Mouse (Mus musculus) retina, adult 2 months (tissue): ENCODE results near the gene Art4.
"Not testable (repeated sequence)": the region's sequence is repeated elsewhere in the genome, so short reads cannot be mapped to it uniquely, and the experiment has no call there.

ENCODE experiments used
- DNase-seq: peaks from one replicate; pipeline ENCODE4 v3.0.0-alpha.2; 2012; ENCODE audit warnings: low read depth, low spot score

The Art4 gene

DNA sequence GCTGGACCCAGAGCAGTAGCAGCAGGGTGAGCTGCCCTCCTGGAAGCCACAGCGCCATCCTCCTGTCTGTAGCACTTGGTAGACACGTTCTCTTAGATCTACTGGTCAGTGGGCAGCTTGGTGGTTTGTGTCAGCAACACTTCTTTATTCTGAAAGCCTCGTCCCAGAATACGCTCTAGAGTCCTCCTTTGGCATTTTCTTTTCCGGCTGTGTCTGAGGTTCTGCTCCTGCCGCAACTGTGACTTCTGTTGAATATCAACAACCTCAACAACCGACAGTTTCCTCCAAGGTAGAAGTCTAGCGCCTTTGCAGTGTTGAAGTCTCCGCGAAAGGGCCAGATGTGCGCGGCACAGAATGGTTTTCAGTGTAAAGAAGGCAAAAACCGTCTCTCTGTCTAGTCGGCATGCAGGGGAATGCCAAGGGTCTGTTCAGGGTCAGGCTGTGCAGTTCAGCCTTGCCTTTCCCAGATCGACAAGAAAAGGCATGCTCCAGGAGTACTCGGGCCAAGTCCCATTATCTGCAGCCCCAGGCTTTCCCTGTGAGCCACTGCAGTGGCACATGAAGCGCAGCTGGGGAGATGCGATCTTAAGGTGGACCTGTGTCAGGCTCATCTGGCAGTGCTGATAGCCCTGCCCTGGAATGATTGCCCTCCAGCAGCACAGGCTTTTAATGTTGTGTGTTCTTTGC is at the start of gene Art4:
Art4 (minus strand) TSS at position 548 of the 687 bp plus-strand sequence.
- no peak for DNase-seq

DNA sequence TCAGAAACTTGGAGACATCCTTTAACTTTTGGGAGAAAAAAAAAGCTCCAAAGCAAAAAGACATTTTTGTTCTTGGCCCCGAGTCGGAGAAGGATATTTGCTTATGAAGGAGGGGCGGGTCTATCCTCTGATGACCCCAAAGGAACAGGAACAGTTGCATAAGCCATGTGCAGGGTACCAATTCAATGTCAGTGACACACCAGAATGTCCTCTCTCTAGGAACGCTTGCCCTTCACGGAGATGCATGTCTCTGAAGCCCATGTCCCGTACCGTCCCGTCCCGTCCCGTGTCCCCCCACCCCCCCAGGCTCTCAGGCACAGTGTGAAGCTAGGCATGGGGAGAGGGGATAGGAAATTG is 49.4 kb upstream of the Art4 start:
- DNase-seq, result no peak

GRCm38 (mm10) chr6:136906283-136906936 is 48.9 kb upstream of the Art4 start:
- DNase-seq, result no peak

GRCm38 (mm10) chr6:136903885-136904470 is 46.4 kb upstream of the Art4 start:
- DNase-seq, result no peak

GRCm38 (mm10) chr6:136902527-136902926 is 45.0 kb upstream of the Art4 start:
- no peak for DNase-seq

DNA sequence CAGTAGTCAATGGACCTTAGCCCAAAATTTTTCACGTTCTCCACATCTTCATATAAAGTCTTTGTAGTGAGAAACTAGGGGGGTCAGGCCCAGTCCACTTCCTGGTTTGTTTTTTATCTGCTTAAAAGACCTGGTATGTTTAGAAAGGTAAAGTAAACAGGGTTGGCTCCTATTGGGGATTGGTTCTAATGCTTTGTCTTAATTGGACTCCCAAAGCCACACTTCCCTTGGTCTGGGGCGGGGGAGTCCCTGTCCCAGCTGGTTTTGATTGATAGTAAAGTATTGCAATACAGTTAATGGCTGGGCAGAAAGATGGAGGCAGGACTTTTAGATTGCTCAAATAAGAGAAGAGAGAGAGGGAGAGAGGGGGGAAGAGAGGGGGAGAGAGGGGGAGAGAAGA is 43.5 kb upstream of the Art4 start:
- no peak for DNase-seq

- DNase-seq, result no peak
Observed at GRCm38 (mm10) chr6:136900369-136901009, 43.0 kb upstream of the Art4 start.

- DNase-seq, result no peak
Observed at GRCm38 (mm10) chr6:136898954-136899353, 41.4 kb upstream of the Art4 start.

- no peak for DNase-seq
Observed at GRCm38 (mm10) chr6:136898222-136898621, 40.7 kb upstream of the Art4 start.

GRCm38 (mm10) chr6:136897789-136898188 is 40.3 kb upstream of the Art4 start:
- no peak for DNase-seq

- no peak for DNase-seq
Observed at GRCm38 (mm10) chr6:136894532-136895339, 37.2 kb upstream of the Art4 start.

DNA sequence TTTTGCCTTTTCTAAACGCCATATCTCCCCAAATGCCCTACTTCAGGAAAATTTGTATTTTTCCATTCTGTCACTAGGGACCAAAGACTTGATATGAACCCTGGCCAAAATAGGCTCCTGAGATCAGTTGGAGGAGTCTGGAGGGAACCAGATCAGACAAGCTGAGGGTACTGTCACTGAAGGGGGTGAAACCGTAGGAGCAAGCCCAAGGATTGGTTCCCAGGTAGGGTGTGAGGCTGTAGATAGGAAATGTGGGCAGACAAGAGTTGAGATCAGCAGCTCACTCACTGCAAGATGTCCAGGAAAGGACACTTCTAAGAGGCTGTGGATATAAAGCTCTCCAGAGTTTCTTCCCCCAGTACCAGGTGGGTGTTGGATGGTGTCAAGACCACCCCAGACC is 34.5 kb upstream of the Art4 start:
- no peak for DNase-seq

GRCm38 (mm10) chr6:136889554-136889953 is 32.0 kb upstream of the Art4 start:
- DNase-seq, result no peak

DNA sequence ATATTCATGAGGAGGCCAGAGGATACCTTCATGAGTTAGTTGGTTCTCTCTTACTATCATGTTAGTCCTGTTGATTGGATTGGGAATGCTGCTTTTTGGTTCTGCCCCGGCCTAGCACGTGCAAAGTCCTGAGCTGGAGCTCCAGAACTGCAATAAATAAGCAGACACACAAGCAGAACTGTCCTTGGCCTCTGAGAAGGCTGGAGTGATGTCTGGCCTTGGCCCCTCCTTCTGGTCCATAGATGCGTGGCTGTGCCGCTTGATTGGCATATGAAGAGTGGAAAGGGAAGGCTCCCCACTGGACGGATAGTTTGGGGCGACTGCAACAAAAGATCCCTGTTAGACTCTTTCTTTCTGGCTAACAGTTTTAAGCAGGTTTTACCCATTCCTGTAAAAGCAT is 31.5 kb upstream of the Art4 start:
- DNase-seq, result no peak

DNA sequence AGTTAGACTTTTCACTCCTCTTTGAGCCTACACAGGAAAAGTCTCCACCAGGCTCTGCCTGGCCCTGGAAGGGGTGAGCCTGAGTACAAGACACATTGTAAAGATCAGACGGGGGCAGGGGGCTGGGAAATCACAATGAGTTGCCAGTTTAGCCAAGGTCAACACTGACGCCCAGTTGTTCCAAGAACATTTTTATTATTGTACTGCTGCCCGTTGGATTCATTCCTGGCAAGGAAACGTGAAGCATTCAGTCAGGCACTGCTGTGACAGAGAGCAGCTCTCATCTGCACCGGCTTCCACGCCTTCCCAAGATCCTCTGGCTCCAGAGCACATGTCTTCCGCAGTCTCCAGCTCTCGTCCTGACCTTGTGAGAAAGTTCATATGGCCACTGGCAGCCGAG is 30.3 kb upstream of the Art4 start:
- DNase-seq, result no peak

- not testable (repeated sequence) for DNase-seq
Observed at GRCm38 (mm10) chr6:136884766-136885165, 27.2 kb upstream of the Art4 start.

DNA sequence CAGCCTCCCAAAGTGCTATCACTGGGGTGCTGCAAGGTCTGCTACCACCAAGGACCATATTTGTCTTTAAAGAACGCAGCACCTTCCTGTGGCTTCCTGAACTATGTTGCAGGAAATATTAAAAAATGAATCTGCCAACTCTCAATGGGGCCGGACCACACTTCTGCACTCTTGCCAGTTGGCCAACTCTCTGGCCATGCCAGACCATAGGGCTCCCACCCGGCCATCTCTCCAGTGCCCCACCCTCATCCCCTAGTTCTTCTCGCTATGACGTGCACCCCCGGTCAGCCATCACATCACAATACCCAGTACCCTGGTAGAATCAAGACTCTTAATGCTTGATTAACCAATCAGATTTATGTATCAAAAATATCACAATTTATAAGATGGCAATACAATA is 26.4 kb upstream of the Art4 start:
- DNase-seq, result no peak

DNA sequence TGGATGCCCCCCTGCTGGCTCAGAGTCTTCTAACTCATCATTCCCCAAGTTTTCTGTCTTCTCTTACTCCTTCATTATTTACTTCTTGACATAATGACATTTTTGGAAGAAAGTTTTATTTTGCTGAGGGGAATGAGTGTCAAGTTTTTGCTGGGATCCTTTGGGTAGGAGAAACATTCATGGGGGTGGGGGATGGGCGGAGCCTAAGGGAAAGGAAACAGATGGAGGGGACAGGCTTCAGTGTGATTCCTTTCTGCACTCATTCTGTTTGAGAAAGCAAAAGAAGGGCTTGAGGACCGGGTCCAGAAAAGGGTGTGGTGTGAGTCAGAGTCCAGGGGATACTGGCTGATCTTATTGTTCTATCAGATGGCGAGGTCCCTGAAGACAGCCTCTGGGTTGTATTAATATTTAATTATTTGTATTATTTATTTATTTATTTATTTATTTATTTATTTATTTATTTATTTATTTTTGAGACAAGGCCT is 25.9 kb upstream of the Art4 start:
- no peak for DNase-seq

DNA sequence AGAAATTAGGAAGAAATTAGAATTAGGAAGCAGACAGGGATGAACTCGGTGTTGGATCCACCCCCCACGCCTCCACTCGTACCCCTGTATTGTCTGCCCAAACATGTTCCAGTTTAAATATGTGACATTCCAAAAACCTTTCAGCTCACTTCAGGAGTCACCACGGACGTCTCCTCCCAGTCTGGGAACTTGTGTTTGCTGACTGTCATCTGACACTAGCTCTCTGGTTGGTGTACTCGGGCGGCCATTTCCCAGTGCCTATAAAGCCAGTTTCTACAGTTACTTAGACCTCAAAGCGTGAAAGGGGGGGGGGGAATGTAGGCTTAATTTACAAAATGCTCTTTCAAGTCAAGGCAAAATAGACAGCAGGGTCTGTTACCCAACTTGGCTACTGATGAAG is 24.1 kb upstream of the Art4 start:
- no peak for DNase-seq

DNA sequence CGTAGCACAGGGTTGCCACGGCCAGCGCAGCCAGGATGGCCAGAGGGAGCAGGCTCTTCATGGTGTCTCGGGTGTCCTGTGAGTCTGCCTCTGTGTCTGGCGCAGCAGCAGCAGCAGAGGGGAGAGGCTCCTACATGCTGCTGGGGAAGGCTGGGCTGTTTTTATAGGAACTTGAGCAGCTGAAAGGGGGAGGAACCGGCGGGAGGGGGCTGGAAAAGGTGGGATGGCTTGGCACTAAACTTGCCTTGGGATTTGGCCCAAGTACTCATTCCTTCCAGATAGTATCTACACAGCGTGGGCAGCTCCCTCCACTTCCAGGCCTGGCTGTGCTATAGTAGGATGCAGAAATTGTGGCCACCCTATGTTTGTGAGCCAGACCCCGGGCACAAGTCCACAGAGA is 18.1 kb upstream of the Art4 start, which contains the start of gene Mgp:
Mgp (minus strand) TSS at position 154 of the 400 bp plus-strand sequence.
- DNase-seq, result no peak

GRCm38 (mm10) chr6:136874599-136874998 is 17.1 kb upstream of the Art4 start:
- DNase-seq, result no peak

- no peak for DNase-seq
Observed at GRCm38 (mm10) chr6:136868921-136869320, 11.4 kb upstream of the Art4 start.
